Mouse (Mus musculus) adrenal gland, postnatal 0 days (tissue): ENCODE data around the gene Olfr270. TPM values are rescaled to one million over a fixed set of nuclear protein-coding genes. Genes with fewer than 3 reads are reported as not detected.

ENCODE experiments used
- polyA plus RNA-seq: library from polyadenylated mRNA; unstranded; fragments of >200 nt; fragmentation: Nextera tagmentation; extraction: Ambion mirVana; gene quantifications from 2 replicates; pipeline ENCODE4 v1.2.1, GENCODE M21; 2015

Olfr270 gene
- not detected in 2 replicates for polyA plus RNA-seq

GRCm38 (mm10) chr4:52964247-52964646 lies at the start of gene Olfr270:
Olfr270 (plus strand) TSS chr4:52964547.

GRCm38 (mm10) chr4:52919078-52919477 lies 45.3 kb upstream of the Olfr270 start, which contains the start of gene Olfr272:
Olfr272 (minus strand) TSS chr4:52919178.

DNA sequence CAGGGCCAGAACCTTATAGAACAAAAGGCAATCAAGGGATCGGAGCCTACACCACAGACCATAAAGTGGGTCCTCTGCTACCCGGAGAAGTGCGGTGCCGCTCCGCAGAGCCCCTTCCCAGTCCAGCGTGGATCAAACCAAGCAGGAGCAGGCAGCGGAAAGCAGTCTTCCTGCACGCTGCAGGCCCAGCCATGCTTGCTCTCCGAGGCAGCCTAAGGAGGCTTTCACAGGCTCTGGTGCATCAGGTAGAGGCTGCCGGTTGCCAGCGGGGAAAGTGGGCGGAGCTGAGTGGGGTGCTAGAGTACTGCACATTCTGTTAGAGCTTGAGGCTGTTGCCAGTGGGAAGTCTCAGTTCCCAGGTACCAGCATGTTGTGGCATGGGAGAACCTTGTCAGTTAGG lies 24.9 kb downstream of the Olfr270 start, which contains the start of gene Nipsnap3a:
Nipsnap3a (plus strand) TSS at position 25 of the 400 bp plus-strand sequence.

GRCm38 (mm10) chr4:53011732-53012361 lies 47.5 kb downstream of the Olfr270 start, which contains the start of gene Nipsnap3b:
Nipsnap3b (plus strand) TSS chr4:53011880.

Other genes with a start within 250 kb of the Olfr270 start
- not detected in 2 replicates for gene Olfr275, start 149.9 kb upstream of the Olfr270 start, polyA plus RNA-seq
- not detected in 2 replicates for gene Olfr273, start 105.3 kb upstream of the Olfr270 start, polyA plus RNA-seq
- gene Olfr272, start 45.4 kb upstream of the Olfr270 start, polyA plus RNA-seq = not detected in 2 replicates
- not detected in 2 replicates for gene Nipsnap3a, start 24.7 kb downstream of the Olfr270 start, polyA plus RNA-seq
- gene Nipsnap3b, start 47.3 kb downstream of the Olfr270 start, polyA plus RNA-seq = 102 and 145 TPM in 2 replicates
- 8.8 and 14.2 TPM in 2 replicates for gene Abca1, start 195.3 kb downstream of the Olfr270 start, polyA plus RNA-seq